In genomic region chr11:93987026-93987425, GRCm38 (mm10) we compare ENCODE assay signal across 10 mouse cellular contexts. TPM values are rescaled to one million over a fixed set of nuclear protein-coding genes. Genes with fewer than 3 reads are reported as not detected.
DNase-seq lines count a peak whose midpoint lies in the region; ATAC-seq and TF ChIP-seq lines count a peak whose summit lies in the region.
"Had no signal": no experiment of that assay in that cellular context is flagged by ENCODE, and none has a peak within 500 bp of the region (broad histone marks: within the 10 kb centered on the region; RNA-seq: fewer than 3 reads in every experiment).

No protein-coding gene starts in this region.

- H3K9ac ChIP-seq in kidney, embryonic 16.5 days (replicated peaks; ENCODE audit: low read length): no peak overlapping the region
- H3K9ac ChIP-seq in CH12.LX (ENCODE audit: insufficient read depth, low read depth) (peak overlapping the region; percentile 0; the same call in 1 of the 2 replicates), MEL (ENCODE audit: control insufficient read depth, low read depth, low read length, poor library complexity, severe bottlenecking) (no peak overlapping the region)
- H3K9ac ChIP-seq: hindbrain, embryonic 13.5 days had no signal

- dilution Hi-C loops in CH12.LX (cut with MboI; ENCODE audit: extremely low pct_ligation_motif_present, extremely low pct_unique_long_range_greater_than_20kb, low sequenced_read_pairs): no loop called here

- ATAC-seq in kidney, embryonic 16.5 days (ENCODE audit: low FRiP score, low TSS enrichment): no peak
- ATAC-seq in megakaryocyte, adult 5-6 weeks (ENCODE audit: poor library complexity, severe bottlenecking): 0 out of 2 replicates have a peak, but pooled peaks have one; percentile 44
- no peak for ATAC-seq in activated CD4-positive, CD25-positive, alpha-beta regulatory T cell, adult 4 months

- peak overlapping the region; percentile 67; the same call in 1 of the 2 replicates for H3K27ac ChIP-seq in kidney, embryonic 16.5 days (ENCODE audit: low read length)
- no peak overlapping the region for H3K27ac ChIP-seq in CH12.LX (ENCODE audit: insufficient read depth, low read depth)
- H3K27ac ChIP-seq in MEL (ENCODE audit: control insufficient read depth, low read depth, low read length): no peak overlapping the region
- H3K27ac ChIP-seq: hindbrain, embryonic 13.5 days had no signal

- H3K79me2 ChIP-seq in CH12.LX (replicated peaks; ENCODE audit: control insufficient read depth, extremely low read depth, insufficient read depth, poor library complexity, severe bottlenecking): no peaks in the 10 kb centered on the region
- H3K79me2 ChIP-seq in MEL (ENCODE audit: control insufficient read depth, insufficient read depth, low read length, poor library complexity): no peaks in the 10 kb centered on the region

- no peak for TF ChIP-seq CTCF in CH12.LX (conservative IDR thresholded peaks at IDR 0.05 in 1 of 2, IDR thresholded peaks at IDR 0.05 in 1 of 2; ENCODE audit: low read depth in 2 of 2, low read length in 2 of 2)
- no peak for TF ChIP-seq CTCF in MEL (IDR thresholded peaks at IDR 0.05 in 2 of 3, conservative IDR thresholded peaks at IDR 0.05 in 1 of 3; ENCODE audit: control insufficient read depth in 1 of 3, insufficient read depth in 1 of 3, low read depth in 2 of 3, low read length in 3 of 3, poor library complexity in 1 of 3, severe bottlenecking in 1 of 3)

- no peaks in the 10 kb centered on the region for H3K9me3 ChIP-seq in kidney, embryonic 16.5 days (ENCODE audit: low read length)
- no peaks in the 10 kb centered on the region for H3K9me3 ChIP-seq in CH12.LX (replicated peaks; ENCODE audit: low read length)
- no peaks in the 10 kb centered on the region for H3K9me3 ChIP-seq in MEL (replicated peaks; ENCODE audit: insufficient read depth, low read length)
- H3K9me3 ChIP-seq: hindbrain, embryonic 13.5 days had no signal

- H3K36me3 ChIP-seq in kidney, embryonic 16.5 days (ENCODE audit: insufficient read depth, low read length): no peaks in the 10 kb centered on the region
- H3K36me3 ChIP-seq in CH12.LX (replicated peaks in 1 of 2; ENCODE audit: control insufficient read depth in 1 of 2, insufficient read depth in 1 of 2, low read length in 1 of 2): no peaks in the 10 kb centered on the region
- H3K36me3 ChIP-seq in MEL (ENCODE audit: control insufficient read depth in 1 of 2, insufficient read depth in 2 of 2, low read length in 2 of 2): peaks cover 0 to 14% of the 10 kb centered on the region in 2 experiments; a peak in 2 of 4 replicates
- H3K36me3 ChIP-seq: hindbrain, embryonic 13.5 days had no signal

- H3K4me1 ChIP-seq in kidney, embryonic 16.5 days (ENCODE audit: insufficient read depth, low read length): 0 out of 2 replicates have a peak, but pooled peaks cover 7% of the 10 kb centered on the region
- H3K4me1 ChIP-seq in CH12.LX (ENCODE audit: control insufficient read depth in 1 of 2, insufficient read depth in 2 of 2) (peaks cover 13 to 31% of the 10 kb centered on the region in 2 experiments), MEL (ENCODE audit: control insufficient read depth in 1 of 2, insufficient read depth in 2 of 2, low read length in 2 of 2) (peaks cover 8 to 27% of the 10 kb centered on the region in 2 experiments)
- H3K4me1 ChIP-seq: hindbrain, embryonic 13.5 days had no signal

- in situ Hi-C loops in CH12.LX (cut with MboI; ENCODE audit: low pct_ligation_motif_present, low pct_unique_long_range_greater_than_20kb, low sequenced_read_pairs): no loop called here

- no peak overlapping the region for H3K4me2 ChIP-seq in kidney, embryonic 16.5 days (replicated peaks; ENCODE audit: low read depth, low read length)
- H3K4me2 ChIP-seq in CH12.LX (ENCODE audit: insufficient read depth, low read depth, poor library complexity, severe bottlenecking): no peak overlapping the region
- H3K4me2 ChIP-seq: hindbrain, embryonic 13.5 days had no signal

- TF ChIP-seq POLR2A in CH12.LX (IDR thresholded peaks at IDR 0.05; ENCODE audit: low read depth, low read length): no peak
- no peak for TF ChIP-seq POLR2A in MEL (IDR thresholded peaks at IDR 0.05; ENCODE audit: control insufficient read depth in 1 of 2, insufficient read depth in 1 of 2, low read depth in 1 of 2, low read length in 2 of 2, poor library complexity in 1 of 2)

- TF ChIP-seq RAD21 in CH12.LX (IDR thresholded peaks at IDR 0.05; ENCODE audit: low read depth, low read length) (no peak), MEL (IDR thresholded peaks at IDR 0.05; ENCODE audit: low read depth, low read length) (no peak)

- no peaks in the 10 kb centered on the region for H3K27me3 ChIP-seq in kidney, embryonic 16.5 days (ENCODE audit: insufficient read depth, low read length)
- H3K27me3 ChIP-seq in CH12.LX (replicated peaks) (no peaks in the 10 kb centered on the region), MEL (ENCODE audit: control insufficient read depth in 1 of 2, insufficient read depth in 2 of 2, low read length in 2 of 2) (no peaks in the 10 kb centered on the region)
- H3K27me3 ChIP-seq: hindbrain, embryonic 13.5 days had no signal

- TF ChIP-seq EP300 in CH12.LX (IDR thresholded peaks at IDR 0.05; ENCODE audit: low read length) (no peak), MEL (IDR thresholded peaks at IDR 0.05; ENCODE audit: low read depth in 1 of 2, low read length in 2 of 2) (no peak)

- no peak for DNase-seq in kidney, postnatal 4 days
- DNase-seq in CH12.LX (ENCODE audit: extremely low read depth) (no peak), MEL (ENCODE audit: low read depth, low spot score) (peak; percentile 43)
- DNase-seq in ovary, postnatal 36 days (ENCODE audit: low spot score): no peak
- DNase-seq: cerebellum, postnatal 36 days; lung, adult 2 months had no signal

- 85% methylated on average over 4 of the region's 4 CpGs for WGBS in kidney, embryonic 16.5 days

- no peak overlapping the region for H3K4me3 ChIP-seq in kidney, embryonic 16.5 days (ENCODE audit: low read length)
- H3K4me3 ChIP-seq in CH12.LX (replicated peaks in 1 of 3; ENCODE audit: low read depth in 2 of 3, low read length in 2 of 3, poor library complexity in 1 of 3) (no peak overlapping the region), MEL (ENCODE audit: control insufficient read depth in 1 of 2, insufficient read depth in 1 of 2, low read depth in 2 of 2, low read length in 2 of 2) (no peak overlapping the region)
- H3K4me3 ChIP-seq: hindbrain, embryonic 13.5 days had no signal

TF ChIP-seq in CH12.LX, 34 proteins besides CTCF, POLR2A, EP300 and RAD21:
- no peak for TF ChIP-seq SMC3 (IDR thresholded peaks at IDR 0.05; ENCODE audit: low read depth, low read length)

TF ChIP-seq in MEL, 35 proteins besides CTCF, POLR2A, EP300 and RAD21 (continues in another document):
- TF ChIP-seq TBP (IDR thresholded peaks at IDR 0.05; ENCODE audit: low read depth, low read length) (no peak), ZC3H11A (IDR thresholded peaks at IDR 0.05; ENCODE audit: low read depth, low read length) (no peak), KAT2A (conservative IDR thresholded peaks at IDR 0.05; ENCODE audit: low read depth, low read length) (no peak)

RNA-seq across cellular contexts. Expression of gene Spag9, which starts 8.9 kb away (rescaled TPM):
- polyA plus RNA-seq in kidney, embryonic 16.5 days (2015; fragmentation: Nextera tagmentation; extraction: Ambion mirVana): 29.7 and 38.4 TPM in 2 replicates
- total RNA-seq in CH12.LX (2012; rRNA removed) (21.0 TPM in 2 replicates), CH12.LX (2014; rRNA removed) (22.5 and 22.6 TPM in 2 replicates), MEL (2012; rRNA removed) (19.1 and 20.6 TPM in 2 replicates)
- polyA plus RNA-seq in CH12.LX (2012; ENCODE audit: insufficient read length, low read depth) (30.7 and 32.1 TPM in 2 replicates), MEL (2012; ENCODE audit: insufficient read depth in 1 of 2, insufficient read length in 2 of 2, low read depth in 1 of 2, low replicate concordance in 2 of 2, missing spikeins in 1 of 2) (100 to 1,000 TPM in 1 of 2 experiments, 10 to 100 TPM in 1; 18.9 to 279 TPM)
- total RNA-seq in megakaryocyte, adult 5-6 weeks (2015): 36.9 and 44.9 TPM in 2 replicates
- total RNA-seq in megakaryocyte, adult 5-6 weeks (2017): 65.2 and 73.2 TPM in 2 replicates
- polyA plus RNA-seq in activated CD4-positive, CD25-positive, alpha-beta regulatory T cell, adult 4 months (2017; shearing (Covaris generic)): 10 to 100 TPM; 17.2 to 18.7 TPM

RNA-seq across cellular contexts. Expression of gene Nme1, which starts 18.7 kb away (rescaled TPM):
- polyA plus RNA-seq in kidney, embryonic 16.5 days (2015; fragmentation: Nextera tagmentation; extraction: Ambion mirVana): 162 and 174 TPM in 2 replicates
- total RNA-seq in CH12.LX (2012; rRNA removed): 187 and 253 TPM in 2 replicates
- total RNA-seq in CH12.LX (2014; rRNA removed): 443 and 488 TPM in 2 replicates
- polyA plus RNA-seq in CH12.LX (2012; ENCODE audit: insufficient read length, low read depth): 129 and 170 TPM in 2 replicates
- total RNA-seq in MEL (2012; rRNA removed): 210 and 253 TPM in 2 replicates
- polyA plus RNA-seq in MEL (2012; ENCODE audit: insufficient read depth in 1 of 2, insufficient read length in 2 of 2, low read depth in 1 of 2, low replicate concordance in 2 of 2, missing spikeins in 1 of 2): 100 to 1,000 TPM in 1 of 2 experiments, not detected in 1; 131 TPM
- 53.5 and 71.1 TPM in 2 replicates for total RNA-seq in megakaryocyte, adult 5-6 weeks (2015)
- total RNA-seq in megakaryocyte, adult 5-6 weeks (2017): 62.1 and 71.2 TPM in 2 replicates
- polyA plus RNA-seq in activated CD4-positive, CD25-positive, alpha-beta regulatory T cell, adult 4 months (2017; shearing (Covaris generic)): 100 to 1,000 TPM; 144 to 327 TPM

RNA-seq across cellular contexts. Expression of gene Gm20390, which starts 18.9 kb away (rescaled TPM):
- 404 and 448 TPM in 2 replicates for polyA plus RNA-seq in kidney, embryonic 16.5 days (2015; fragmentation: Nextera tagmentation; extraction: Ambion mirVana)
- total RNA-seq in CH12.LX (2012; rRNA removed) (717 and 896 TPM in 2 replicates), CH12.LX (2014; rRNA removed) (136 and 137 TPM in 2 replicates), MEL (2012; rRNA removed) (673 and 732 TPM in 2 replicates)
- polyA plus RNA-seq in CH12.LX (2012; ENCODE audit: insufficient read length, low read depth) (691 and 791 TPM in 2 replicates), MEL (2012; ENCODE audit: insufficient read depth in 1 of 2, insufficient read length in 2 of 2, low read depth in 1 of 2, low replicate concordance in 2 of 2, missing spikeins in 1 of 2) (100 to 1,000 TPM in 1 of 2 experiments, not detected in 1; 760 TPM)
- total RNA-seq in megakaryocyte, adult 5-6 weeks (2015): 16.0 and 55.5 TPM in 2 replicates
- not detected in 2 replicates for total RNA-seq in megakaryocyte, adult 5-6 weeks (2017)
- polyA plus RNA-seq in activated CD4-positive, CD25-positive, alpha-beta regulatory T cell, adult 4 months (2017; shearing (Covaris generic)): 100 to 1,000 TPM in 1 of 2 experiments, 10 to 100 TPM in 1; 19.2 to 305 TPM

RNA-seq across cellular contexts. Expression of gene Nme2, which starts 31.0 kb away (rescaled TPM):
- 234 and 281 TPM in 2 replicates for polyA plus RNA-seq in kidney, embryonic 16.5 days (2015; fragmentation: Nextera tagmentation; extraction: Ambion mirVana)
- 1,722 and 2,105 TPM in 2 replicates for total RNA-seq in CH12.LX (2012; rRNA removed)
- 1,555 and 1,586 TPM in 2 replicates for total RNA-seq in CH12.LX (2014; rRNA removed)
- 945 and 1,140 TPM in 2 replicates for polyA plus RNA-seq in CH12.LX (2012; ENCODE audit: insufficient read length, low read depth)
- total RNA-seq in MEL (2012; rRNA removed): 530 and 612 TPM in 2 replicates
- 100 to 1,000 TPM in 1 of 2 experiments, not detected in 1; 126 TPM for polyA plus RNA-seq in MEL (2012; ENCODE audit: insufficient read depth in 1 of 2, insufficient read length in 2 of 2, low read depth in 1 of 2, low replicate concordance in 2 of 2, missing spikeins in 1 of 2)
- total RNA-seq in megakaryocyte, adult 5-6 weeks (2015): 290 and 330 TPM in 2 replicates
- total RNA-seq in megakaryocyte, adult 5-6 weeks (2017): 148 and 149 TPM in 2 replicates
- polyA plus RNA-seq in activated CD4-positive, CD25-positive, alpha-beta regulatory T cell, adult 4 months (2017; shearing (Covaris generic)): 100 to 1,000 TPM; 149 to 492 TPM
